Mouse (Mus musculus): ENCODE results near the gene Rab3il1.

DNA sequence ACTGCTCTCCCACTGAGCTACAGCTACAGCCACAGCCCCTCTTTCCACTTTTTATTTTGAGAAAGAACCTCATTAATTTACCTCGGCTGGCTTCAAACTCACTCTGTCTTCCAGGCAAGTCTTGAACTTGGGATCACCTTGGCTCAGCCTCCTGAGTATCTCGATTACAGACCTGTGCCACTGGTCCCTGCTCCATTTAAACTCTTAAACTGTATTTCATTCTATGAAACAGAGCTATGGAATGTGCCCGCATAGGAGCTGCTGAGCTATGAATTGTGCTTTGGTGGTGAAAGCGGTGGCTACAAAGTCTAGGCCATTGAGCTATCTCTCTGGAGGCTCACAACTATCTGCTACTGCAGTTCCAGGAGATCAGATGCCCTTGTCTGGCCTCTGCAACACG, 43.5 kb upstream of the Rab3il1 start:
- TF ChIP-seq CTCF (conservative IDR thresholded peaks at IDR 0.05 in 1 of 2, IDR thresholded peaks at IDR 0.05 in 1 of 2; ENCODE audit: low read depth in 2 of 2, low read length in 2 of 2): no peak
- TF ChIP-seq ZKSCAN1 (IDR thresholded peaks at IDR 0.05; ENCODE audit: borderline replicate concordance, low read depth, low read length): no peak
- TF ChIP-seq POLR2A (IDR thresholded peaks at IDR 0.05; ENCODE audit: low read depth, low read length): no peak
- TF ChIP-seq MAFK (IDR thresholded peaks at IDR 0.05; ENCODE audit: insufficient replicate concordance, low read length): no peak
